Mouse (Mus musculus) telencephalon, adult 2 months (tissue): Measurements from ENCODE around the gene Esrra.

Experiments used
- DNase-seq: peaks from one replicate; pipeline ENCODE4 v3.0.0-alpha.2; 2011; ENCODE audit warnings: low read depth, low spot score

Gene Esrra

GRCm38 (mm10) chr19:6941372-6942248 lies 20.0 kb upstream of the Esrra start, which contains the start of gene Bad:
Gene Bad, plus strand, starts transcription at chr19:6941861.
- peak; percentile 84 for DNase-seq

GRCm38 (mm10) chr19:6940396-6941351 lies 19.1 kb upstream of the Esrra start:
- no peak for DNase-seq

DNA sequence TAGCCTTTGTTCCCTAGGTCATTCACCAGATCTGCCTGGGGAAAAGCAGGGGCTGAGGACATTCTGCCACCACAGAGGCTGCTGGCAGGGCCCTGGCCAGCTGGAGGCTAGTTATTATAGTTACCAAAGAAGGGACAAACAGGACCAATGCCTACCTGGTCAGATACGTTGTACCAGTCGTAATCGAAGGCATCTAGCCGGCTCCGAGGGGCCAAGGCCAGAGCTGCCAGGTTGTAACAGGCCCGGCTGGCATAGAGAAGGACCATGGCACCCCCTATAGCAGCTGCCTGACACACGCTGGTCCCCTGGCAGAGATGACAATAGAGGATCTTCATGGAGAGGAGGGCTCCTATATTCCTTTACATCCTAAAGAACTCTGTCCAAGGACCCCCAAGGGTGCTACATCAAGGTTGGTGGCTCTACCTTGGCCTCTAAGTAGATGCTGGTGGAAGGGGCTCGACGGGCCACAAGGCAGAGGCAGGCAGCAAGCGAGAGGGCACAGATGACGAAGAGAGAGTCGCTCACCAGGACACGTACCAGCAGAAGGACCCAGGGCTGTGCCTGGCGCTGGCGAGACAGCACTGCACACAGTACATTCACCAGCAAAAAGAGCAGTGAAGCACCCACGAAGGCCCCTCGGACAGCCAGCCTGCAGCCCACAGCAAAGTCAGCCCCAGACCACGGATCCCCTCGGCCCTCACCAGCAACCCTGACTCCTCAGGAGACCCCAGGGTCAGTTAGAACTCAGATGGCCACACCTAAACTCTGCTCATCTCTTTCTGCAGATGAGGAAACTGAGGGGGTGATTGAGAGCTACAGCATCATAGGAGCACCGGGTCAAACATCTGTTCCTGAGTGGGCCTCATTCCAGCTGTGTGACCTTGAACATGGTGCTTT lies 17.7 kb upstream of the Esrra start:
- no peak for DNase-seq

GRCm38 (mm10) chr19:6937541-6938465 lies 16.2 kb upstream of the Esrra start:
- no peak for DNase-seq

- no peak for DNase-seq
Observed at GRCm38 (mm10) chr19:6936299-6936698, 14.7 kb upstream of the Esrra start.

DNA sequence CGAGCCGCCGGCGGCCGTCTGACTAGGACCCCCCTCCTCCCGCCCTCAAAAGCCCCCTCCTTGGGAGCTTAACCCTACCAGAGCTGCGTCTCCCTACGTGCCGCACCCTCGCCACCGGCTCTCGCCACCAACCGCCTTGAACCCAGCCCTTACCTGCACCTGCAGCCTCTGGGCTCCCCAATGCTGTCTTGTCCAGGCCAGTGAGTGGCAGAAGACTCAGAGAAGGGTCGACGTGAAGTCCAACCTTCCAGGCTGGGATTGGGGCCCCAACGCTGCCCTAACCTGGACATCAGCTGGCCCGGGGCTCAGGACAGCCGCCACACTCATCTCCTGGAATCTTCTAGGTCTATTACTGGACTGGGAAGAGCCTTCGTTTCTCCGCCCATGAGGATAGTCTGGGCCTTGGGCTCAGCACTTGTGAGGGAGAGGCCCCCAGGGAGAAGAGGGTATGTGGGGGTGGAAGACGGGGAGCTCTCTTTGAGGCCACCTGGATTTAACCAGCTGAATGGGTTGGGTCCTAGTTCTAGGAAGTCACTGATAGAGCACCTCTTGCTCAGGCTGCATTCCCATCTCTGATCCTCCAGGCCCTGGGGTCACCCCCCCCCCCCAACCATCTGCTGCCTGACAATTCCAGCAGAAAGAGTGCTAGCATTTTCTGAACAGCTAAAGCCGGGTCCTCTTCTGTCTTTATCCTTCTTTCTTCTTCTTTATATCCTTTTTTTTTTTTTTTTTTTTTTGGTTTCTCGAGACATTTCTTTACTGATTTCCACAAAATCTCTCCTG lies 12.8 kb upstream of the Esrra start, which contains the start of gene Kcnk4:
Gene Kcnk4, minus strand, starts transcription at position 321 of the 783 bp plus-strand sequence.
- no peak for DNase-seq

DNA sequence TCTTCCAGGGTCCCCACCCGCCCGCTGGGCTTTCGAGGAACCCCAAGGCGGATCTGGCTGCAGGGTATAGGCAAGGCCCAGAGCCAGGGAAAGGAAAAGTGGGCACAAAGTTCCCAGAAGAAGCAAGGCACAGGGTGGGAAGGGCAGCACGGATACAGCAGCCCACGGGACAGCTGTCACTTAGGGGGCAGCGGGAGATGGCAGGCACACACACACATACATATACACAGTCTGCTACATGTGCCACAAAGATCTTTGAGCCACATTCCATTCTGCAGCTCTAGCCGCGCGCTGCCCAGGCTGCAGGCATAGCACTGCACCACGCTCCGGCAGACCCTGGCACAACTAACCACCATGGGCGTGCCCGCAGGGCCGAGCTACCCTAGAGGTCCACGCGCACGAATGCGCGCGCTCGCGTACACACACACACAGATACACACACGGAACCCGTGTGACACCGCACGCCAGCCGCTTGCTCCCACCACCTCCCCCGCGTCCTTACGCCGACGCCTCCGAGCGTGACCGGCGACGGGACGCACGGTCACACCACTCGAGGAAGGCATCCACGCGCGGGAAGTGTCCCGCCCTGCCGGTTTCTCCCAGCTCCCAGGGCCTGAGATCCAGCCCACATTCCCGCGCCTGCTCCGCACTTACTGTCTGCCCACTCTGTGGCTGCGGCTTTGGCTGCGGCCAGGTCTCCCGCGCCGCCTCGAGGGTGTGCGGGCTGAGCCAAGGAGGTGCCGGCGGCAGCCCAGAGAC lies 12.0 kb upstream of the Esrra start:
- DNase-seq: no peak

DNA sequence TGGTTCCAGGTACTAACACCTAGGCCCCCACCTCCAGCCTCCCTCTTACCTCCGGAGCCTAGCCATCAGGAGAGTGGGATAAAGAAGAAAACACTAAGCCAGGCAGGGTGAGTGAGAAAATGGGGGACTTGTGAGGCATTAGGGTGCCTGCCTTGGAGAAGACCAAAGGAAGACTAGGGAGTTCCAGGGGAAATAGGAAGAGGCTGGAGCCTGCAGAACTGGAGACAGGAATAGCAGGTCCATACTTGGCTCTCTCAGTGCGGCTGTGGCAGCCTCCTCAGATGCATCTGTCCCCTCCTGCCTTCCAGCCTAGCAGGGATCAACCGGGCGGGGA lies 11.5 kb upstream of the Esrra start:
- DNase-seq: no peak

GRCm38 (mm10) chr19:6932018-6932417 lies 10.4 kb upstream of the Esrra start:
- DNase-seq: no peak

DNA sequence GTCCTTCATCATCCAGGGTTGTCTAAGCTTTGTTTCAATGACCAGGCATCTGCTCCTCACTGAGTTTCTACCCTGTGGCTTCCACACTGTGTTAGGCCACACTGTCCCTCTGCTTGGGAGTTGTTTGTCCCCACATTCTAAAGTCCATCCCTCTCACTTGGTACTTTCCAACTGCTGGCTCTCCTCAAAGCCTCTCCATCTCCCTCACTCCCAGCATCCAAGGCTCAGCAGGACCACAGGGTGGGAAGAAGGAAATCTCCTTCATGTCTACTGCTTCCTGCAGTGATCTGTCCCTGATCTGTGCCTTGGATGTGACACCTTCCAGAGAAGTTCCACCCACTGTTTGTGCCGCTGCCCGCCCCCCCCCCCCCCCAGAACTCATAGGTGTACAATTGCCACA lies 9.4 kb upstream of the Esrra start:
- no peak for DNase-seq

GRCm38 (mm10) chr19:6928080-6928479 lies 6.5 kb upstream of the Esrra start:
- DNase-seq: no peak

GRCm38 (mm10) chr19:6926559-6927255 lies 5.1 kb upstream of the Esrra start:
- no peak for DNase-seq

- no peak for DNase-seq
Observed at GRCm38 (mm10) chr19:6925611-6926329, 4.2 kb upstream of the Esrra start.

DNA sequence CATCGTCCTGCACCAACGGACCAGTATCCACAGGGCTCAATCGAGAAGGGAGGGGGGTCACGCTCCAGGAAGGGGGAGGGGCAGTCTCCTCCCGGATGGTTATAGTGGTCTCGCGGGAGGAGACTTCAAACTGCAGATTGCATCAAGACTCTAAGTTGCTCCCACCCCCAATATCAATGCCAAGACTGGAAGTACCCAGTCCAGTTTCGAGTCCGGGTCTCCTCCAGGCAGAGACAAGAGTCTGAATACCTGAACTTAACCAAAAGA lies 3.6 kb upstream of the Esrra start, which contains the start of gene Catsperz:
Gene Catsperz, minus strand, starts transcription at position 74 of the 267 bp plus-strand sequence.
- no peak for DNase-seq

- no peak for DNase-seq
Observed at GRCm38 (mm10) chr19:6924461-6925306, 3.1 kb upstream of the Esrra start.

DNA sequence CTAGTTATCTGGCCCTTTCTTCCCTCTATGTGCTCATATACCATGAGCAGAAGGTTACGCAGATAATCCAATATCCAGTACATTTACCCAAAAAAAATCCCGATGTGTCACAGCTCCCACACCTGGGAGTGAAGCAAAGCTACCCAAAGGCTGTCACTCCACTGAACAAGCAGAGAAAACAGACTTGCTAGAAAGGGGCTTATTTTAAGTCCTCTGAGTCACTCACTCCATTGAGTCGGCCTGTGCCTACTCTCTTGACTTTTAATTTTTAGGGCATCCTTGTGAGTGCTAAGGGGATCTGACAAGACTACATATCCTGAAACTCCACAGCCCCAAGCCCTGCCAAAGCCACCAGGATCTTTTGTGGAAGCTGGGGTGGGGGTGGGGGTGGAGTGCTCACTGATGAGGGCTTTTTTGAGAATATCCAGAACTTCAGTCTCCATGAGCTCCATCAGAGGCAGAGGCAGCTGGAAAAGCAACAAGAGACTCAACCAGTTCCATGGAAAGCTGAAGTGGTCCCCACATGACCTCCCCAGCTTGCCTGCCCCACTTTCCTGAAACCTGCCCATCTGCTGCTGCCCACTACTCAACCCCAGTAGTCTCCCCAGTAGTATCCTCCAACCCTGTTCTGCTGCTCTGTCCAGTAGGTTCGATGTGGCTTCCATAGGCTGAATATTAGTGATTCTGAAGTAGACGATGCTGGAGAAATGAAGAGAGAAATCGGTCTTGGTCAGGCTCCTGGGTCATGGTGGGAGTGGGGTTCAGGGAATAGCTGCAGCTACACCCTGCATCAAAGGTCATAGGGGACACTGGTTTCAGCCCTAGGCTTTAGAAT lies 1.5 kb upstream of the Esrra start:
- DNase-seq: no peak
